Mouse (Mus musculus) cerebellum, postnatal 36 days (tissue): ENCODE results near the gene Rabif.
"Not testable (repeated sequence)": the region's sequence is repeated elsewhere in the genome, so short reads cannot be mapped to it uniquely, and the experiment has no call there.

Source experiments
- DNase-seq, 2 experiments: peaks; one replicate each; pipeline ENCODE4 v3.0.0; 2021 to 2022; ENCODE audit warnings: mixed read lengths in 2 of 2

Gene Rabif

DNA sequence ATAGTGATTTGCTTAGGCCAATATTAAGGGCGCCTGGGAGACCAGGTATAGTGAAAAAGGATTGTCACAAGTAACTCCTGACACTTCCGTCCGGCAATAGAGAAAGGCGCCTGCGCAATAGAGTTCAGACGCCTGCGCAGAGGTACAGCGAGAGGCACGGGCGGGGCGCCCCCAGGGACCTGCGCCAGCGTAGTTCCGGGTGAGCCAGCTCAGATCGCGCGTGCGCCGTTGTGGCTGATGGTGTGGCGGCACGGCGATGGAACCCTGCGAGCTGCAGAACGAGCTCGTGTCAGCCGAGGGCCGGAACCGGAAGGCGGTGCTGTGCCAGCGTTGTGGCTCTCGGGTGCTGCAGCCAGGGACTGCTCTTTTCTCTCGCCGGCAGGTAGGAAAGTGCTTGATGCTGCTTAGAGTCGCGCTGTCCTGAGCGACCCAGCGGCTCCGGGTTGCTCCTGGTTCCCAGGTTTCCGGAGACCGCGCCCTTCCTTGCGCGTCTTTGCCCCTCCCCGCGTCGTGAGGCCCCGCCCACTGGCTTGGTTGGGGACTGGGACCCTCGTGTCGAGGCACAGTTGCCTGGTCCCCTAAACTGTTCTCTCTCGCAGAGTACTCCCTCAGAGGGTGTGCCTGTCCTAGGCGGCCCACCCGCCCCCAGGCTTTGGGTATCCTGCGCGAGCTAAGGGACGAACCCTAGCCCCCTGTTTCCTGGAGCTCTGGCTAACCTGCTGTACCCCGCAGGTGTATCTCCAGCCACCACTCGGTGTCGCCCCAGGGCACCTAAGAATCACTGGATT, at the start of gene Rabif:
TSS of gene Rabif (plus strand) at position 221 of the 788 bp plus-strand sequence.
- peak; percentile 99 to 100 for DNase-seq

DNA sequence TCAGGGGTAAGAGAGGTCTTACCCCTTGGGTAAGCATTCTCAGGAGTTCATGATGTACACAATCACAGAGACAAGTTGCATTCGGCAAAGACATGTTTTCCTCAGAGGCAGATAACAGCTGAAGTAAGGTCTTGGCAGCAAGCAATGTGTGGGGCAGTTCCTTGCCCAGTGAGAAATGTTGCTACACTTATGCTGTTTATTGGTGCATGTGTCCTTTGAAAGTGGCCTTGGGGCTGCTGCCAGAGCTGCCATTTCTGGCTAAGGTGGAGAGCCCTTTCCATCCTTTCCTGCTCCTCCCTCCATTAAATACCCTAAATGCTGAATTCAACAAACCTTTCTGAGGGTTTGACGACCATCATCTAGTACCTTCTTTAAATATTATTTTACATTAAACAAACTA, 49.0 kb upstream of the Rabif start:
- DNase-seq: no peak

DNA sequence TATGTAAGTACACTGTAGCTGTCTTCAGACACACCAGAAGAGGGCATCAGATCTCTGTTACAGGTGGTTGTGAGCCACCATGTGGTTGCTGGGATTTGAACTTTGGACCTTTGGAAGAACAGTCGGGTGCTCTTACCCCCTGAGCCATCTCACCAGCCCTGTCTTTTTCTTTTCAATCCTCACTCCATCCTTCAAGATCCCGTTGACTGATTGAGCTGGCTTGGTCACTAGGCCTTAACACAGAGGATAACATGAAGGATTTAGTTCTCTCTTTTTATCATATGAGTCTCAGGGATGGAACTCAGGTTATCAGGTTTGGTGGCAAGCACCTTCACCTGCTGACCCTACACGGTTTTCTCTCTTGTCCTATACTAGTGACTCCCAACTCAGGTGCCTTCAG, 45.9 kb upstream of the Rabif start:
- not testable (repeated sequence) for DNase-seq

DNA sequence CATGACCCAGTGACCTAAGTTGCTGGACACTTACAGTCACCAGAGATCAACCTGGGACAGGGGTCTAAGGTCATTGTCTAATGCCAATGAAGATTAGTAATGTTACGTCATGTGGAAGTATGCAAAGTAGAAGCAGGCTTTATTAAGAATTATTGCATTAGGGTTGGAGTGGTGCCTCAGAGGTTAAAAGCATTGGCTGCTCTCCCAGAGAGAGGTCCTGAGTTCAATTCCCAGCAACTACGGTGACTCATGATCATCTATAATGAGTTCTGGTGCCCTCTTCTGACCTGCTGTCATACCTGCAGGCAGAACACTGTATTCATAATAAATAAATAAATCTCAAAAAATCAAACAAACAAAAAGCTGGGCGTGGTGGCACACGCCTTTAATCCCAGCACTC, 44.2 kb upstream of the Rabif start:
- no peak for DNase-seq

DNA sequence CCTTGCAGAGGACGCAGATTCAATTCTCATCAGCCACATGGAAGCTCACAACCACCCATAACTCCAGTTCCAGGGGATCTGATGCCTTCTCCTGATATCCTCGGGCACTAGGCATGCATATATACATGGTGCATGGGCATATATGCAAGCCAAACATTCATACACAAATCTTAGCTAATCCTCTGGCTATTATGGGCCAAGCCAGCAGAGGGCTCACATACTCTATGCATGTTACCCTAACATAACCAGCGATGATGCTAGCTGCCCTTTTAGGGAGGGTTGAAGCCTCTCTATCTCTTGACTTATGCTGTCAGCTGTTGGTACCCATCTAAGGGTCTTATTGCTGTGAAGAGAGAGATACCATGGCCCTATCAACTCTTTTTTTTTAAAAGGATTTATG, 43.5 kb upstream of the Rabif start:
- peak; percentile 40 to 56 for DNase-seq

DNA sequence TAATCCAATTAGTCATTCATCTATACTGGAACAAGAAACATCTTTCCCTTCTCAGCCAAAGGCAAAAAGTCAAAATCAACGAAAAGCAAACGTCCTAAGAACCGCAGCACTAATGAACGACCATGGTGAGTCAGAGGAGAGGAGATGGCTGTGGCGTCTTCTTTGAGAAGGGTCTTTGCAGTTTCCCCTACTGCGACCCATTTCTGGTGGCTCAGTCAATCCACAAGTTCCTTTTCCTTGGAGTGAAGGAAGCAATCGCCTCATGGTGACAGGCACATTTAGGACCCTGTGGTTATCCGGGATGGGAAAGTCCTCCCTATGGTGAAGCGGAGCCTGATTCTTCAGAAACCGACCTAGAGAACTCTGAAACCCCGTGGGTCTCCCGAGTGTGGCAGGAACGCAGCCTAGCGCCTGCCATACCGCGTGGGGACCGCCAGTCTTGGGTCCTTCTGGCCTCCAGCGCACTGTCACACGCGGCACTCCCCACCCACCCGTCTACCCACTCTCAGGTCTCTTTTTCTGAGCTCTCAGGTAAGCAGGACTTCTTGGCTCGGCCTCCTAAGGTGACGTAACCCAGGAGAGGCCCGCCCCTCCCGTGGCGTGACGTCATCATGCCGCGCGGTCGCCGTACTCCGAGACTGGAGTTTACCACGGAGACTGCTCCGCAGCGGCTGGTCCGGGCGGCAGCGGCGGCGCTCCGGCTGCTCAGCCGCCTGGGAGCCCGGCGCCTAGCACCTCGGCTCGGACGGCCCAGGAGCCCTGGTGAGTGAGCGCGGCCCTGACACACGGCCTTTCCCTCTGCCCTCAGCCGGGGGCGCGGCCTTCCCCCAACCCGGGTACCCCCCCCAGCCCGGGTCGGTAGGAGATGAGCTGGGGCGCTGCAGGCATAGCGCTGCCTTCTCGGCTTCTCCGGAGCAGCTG, 39.3 kb upstream of the Rabif start, which contains the start of gene Klhl12:
TSS of gene Klhl12 (plus strand) at position 628 of the 921 bp plus-strand sequence.
- DNase-seq: peak; percentile 98 to 99

DNA sequence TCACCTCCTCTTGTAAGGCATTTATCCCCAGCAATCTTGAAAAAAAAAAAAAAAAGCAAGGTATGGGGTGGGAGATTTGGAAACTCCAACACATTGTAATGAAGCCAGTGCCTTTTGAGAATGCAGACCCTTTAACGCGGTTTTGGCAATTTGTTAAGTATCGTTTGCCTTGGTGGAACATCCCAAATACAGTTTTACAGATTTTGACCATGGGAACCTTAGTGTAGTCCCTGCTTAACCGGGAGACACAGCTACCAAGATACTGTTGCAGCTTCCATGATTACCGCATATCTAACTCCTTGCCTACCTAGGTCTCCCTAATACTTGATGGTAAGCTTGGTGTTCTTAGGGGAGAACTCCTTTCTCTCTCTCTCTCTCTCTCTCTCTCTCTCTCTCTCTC, 38.4 kb upstream of the Rabif start:
- no peak for DNase-seq

DNA sequence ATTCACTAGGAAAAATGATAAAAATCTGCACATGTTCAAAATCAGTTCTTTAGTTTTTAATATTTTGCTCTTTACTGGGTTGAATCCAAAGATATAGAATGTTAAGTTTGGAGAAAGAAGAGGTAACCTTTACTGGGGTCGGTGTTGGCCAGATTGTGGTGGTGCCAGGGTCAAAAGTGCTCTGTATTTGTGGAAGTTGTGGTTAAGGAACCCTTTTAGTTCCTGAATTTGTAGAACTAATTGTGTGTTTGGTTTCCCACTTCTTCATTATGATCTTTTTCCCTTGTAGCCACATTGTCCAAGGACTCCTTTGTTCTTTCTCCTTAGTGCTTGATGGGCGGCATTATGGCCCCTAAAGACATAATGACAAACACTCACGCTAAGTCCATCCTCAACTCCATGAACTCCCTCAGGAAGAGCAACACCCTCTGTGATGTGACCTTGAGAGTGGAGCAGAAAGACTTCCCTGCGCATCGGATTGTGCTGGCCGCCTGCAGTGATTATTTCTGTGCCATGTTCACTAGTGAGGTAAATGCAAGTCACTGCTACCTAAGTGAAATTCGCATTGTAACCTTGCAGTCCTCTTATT, 36.2 kb upstream of the Rabif start:
- DNase-seq: no peak

DNA sequence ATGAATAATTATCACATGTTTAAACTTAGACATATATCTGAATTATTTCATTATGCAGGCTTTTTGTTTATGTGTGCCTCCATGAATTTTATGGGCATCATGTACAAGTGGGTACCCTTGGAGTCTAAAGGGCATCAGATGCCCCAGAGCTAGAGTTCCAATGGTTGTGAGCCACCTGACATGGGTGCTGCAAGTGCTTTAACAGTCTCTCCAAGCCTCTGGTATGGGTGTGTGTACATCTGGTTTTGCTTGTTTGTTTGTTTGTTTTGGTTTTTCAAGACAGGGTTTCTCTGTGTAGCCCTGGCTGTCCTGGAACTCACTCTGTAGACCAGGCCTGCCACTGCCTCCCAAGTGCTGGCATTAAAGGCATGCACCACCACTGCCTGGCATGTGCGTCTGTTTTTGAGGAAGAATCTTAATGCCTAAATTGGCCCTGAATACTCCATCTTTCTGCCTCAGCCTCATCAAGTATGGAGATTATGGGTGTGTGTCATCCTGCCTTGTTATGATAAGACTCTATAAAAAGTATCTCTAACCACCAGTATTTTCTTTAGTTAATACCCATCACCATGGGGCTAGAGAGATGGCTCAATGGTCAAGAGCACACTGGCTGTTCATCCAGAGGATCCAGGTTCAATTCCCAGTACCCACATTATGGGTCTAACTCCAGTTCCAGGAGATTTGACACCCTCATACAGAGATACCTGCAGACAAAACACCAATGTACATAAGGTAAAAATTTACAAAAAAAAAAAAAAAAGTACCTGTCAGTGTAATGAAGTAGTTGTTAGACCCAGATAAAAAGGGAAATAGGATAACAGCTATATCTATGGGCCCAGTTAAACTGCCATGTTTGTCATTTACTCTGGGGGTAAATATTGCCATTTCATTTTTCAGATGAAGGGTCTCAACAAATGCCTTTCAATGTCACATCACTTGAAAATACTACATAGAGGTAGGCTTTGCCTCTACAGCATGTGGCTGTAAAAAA, 33.9 kb upstream of the Rabif start:
- no peak for DNase-seq

DNA sequence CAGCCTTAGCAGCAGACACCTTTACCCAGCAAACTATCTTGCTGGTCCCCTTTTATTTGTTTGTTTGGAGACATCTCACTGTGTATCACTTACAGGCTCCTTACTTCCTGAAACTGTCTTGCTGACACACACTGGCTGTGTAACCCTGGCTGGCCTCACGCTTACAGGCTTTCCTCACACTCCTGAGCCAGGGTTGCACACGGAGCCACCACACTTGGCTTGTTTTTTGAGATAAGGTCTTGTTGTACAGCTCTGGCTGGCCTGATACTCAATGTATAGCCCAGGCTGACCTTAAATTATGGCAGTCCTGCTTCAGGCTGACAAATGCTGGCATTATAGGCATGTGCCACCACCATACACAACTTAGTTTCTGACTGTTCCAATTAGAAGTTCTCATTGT, 9.8 kb upstream of the Rabif start:
- no peak for DNase-seq

DNA sequence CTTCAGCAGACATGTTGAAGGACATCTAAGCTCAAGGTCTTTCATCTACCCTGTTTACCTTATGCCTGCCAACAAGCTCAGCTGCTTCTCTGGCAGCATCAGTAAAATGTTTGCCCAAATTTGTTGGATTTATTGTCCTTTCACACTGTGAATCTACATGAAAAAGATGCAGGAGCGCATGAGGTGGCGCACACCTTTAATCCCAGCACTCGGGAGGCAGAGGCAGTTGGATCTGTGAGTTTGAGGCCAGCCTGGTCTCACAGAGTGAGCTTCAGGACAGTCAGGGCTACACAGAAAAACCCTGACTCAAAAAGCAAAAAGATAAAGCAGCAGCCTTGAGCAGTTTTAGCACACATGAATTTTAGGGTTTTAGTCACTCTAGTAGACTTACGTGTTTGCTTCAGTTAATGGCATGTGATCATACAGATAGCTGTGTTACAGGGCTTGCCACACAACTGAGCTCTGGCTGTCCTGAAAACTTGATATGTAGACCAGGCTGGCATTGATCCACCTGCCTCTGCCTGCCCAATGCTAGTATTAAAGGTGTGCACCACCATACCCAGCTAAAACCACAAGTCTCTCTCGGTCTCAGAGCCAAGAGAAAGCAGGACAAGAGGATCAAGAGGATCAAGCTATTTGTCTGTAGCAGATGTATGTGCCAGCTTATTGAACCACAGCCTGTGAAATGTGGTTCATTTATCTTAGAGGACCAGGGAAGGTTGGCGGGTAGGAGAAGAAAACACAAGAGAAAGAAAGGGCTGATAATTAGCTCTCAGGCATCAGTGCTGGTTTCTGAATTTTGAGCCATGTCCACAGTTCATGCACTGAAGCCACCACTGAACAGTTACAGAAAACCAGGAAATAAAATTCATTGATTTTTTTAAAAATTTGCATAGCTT, 3.3 kb upstream of the Rabif start:
- no peak for DNase-seq

DNA sequence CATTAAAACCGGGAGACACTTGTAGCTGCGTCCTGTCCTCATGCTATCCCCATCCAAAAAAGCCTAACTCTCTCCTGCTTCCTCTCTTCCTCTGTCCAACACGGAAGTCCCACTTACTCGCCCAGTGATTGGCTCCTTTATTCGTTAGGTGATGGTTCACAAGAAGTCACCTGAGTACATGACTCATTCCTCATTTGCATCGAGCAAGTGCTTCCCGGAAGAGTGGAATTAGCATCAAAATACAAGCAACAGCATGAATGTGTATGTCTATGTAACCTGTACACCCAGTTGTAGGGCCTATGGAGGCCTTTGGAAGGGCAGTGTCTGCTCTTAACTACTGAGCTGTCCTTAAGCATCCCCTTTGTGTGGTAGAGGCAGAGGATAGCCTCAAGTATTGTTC, 2.2 kb upstream of the Rabif start:
- DNase-seq: no peak

DNA sequence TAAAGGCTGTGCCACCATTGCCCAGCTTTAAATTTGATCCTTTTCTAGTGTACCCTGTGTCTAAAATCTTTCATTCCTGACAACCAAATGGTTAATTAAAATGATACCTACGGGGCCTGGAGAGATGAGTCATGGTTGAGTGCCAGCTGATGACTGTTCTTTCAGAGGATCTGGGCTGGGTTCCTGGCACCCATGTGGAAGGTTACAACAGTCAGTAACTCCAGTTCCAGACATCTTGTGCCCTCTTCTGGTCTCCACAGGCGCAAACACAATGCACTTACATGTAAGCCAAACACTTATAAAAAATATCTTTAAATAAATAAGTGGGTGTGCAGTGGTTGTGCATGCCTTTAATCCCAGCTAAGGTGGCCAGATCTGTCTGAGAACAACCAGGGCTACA, 952 bp upstream of the Rabif start:
- DNase-seq: peak in 1 of 2 experiments; percentile 14

DNA sequence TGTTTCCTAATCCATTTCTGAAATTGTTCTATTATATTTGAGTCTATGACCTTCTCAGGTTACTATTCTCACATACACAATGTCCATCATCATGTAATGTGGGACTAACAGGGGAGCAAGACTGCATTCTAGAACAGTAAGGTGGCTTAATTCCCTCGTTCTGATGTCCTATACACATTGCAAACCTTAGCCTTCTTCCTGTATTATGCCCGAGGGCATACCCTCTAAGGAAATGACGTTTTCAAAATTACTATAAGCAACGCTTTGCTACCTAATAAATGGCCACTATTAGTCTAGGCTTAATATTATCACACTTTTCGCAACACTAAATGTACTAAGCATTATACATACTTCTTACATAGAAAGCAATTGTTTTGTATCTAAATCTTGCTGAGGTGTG, 492 bp upstream of the Rabif start:
- no peak for DNase-seq

DNA sequence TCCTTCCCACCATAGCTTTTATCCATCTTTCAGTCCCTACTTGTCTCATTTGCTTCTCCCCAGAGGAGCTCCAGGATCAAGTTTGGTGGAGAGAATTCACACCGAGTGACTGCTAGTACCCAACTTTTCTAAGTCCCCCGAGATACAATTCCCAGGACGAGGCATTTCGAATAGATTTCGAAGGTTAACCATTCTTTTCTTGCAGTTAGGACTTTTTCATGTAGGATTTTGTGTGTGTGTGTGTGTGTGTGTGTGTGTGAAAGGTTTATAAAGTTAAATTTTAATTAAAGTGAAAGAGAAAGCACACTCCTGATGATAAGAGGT, 730 bp downstream of the Rabif start:
- no peak for DNase-seq

DNA sequence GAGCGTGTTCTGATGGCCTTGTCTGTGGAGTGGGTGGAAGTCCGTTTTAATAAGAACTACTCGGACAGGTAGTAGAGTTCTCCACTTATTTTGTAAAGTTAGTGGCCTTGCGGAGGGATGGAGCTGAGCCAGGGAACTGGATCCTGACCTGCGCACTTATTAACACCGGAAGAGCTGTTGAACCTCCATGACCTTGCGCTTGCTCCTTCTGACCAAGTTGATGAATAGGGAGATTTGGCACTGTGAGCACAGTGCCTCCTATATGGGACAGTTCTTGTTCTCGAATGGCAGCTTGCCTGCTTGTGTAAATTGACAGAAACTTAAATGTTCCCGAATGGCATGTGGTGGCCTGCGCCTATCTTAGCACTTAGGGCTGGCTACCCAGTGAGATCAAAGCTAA, 1.5 kb downstream of the Rabif start:
- DNase-seq: no peak

DNA sequence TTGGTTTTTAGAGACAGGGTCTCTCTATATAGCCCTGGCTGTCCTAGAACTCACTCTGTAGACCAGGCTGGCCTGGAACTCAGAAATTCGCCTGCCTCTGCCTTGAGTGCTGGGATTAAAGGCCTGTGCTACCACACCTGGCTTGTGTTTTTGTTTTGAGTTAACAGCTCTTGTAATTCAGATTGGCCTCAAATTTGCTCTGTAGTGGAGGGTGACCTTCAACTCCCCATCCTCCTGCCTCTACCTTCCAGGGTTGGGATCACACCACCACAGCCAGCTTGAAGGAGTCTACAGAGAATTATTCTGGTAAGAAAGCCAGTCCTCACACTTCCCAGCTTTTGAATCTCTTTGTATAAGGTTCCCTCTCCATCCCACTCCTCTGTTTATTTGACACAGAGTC, 6.5 kb downstream of the Rabif start:
- no peak for DNase-seq

DNA sequence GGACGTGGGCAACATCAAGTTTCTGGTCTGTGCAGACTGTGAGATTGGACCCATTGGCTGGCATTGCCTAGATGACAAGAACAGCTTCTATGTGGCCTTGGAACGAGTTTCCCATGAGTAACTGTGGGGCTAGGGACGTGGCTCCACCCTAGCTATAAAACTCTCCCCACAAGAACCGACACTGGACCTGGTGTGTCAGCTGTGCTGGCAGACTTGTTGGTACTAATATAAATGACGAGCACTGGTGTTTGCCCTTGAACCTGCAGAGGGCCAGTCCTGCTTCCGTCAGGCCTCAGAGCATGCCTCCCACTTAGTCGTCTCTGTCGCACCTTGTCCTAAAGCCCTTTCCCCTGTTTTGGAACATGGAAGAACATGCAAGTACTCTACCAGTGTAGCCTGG, 11.8 kb downstream of the Rabif start:
- DNase-seq: no peak

DNA sequence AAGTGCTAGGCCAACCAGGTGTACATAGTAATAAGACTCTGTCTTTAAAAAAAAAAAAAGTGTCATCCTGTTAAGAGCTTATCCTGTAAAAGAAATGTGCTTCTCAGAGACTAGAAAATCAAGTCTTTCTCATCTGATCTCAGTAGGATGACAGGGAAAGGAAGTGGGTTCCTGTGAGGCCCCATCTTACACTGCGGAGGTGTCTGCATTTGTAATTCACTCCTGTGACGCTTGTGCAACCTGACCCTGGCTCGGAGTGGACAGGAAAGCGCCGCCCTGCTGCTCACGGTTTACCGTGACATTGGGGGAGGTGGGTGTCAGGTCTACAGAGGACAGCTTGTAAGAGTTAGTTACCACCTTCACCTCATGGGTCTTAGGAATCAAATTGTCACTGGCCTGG, 15.6 kb downstream of the Rabif start:
- DNase-seq: no peak

DNA sequence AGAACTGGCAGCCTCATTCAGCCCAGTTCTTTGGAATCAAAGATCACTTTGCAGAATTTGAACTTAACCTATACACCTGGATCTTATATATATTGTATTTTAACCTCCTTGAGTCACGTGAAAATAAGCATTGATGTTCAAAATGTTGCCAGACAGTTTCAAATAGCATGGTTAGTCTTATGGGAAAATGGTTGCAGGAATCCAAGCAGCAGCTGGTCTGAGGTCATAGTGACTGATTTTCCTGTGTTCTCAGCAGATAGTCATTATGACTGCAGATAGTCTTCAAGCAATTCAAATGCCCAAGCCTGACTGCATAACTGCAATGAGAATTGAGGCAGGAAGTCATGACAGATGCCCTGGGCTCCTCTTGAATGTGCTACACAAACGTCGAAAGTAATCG, 17.7 kb downstream of the Rabif start:
- no peak for DNase-seq

DNA sequence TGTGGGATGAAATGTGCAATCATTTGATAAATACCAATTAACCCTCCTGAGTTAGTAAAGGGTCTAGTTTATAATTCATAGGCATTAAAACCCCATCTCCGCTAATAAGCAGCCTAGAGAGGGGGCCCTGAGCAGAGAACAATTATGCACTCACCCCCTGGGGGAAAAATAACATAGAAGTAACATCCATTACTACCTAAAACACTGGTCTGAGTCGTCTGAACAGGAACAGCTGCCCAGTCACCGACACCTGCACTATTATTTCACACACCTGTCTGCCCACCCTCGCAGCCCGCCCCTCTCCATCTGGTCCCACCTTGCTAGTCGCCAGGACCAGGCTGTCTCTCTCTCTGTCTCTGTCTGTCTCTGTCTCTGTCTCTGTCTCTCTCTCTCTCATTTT, 18.1 kb downstream of the Rabif start:
- no peak for DNase-seq
